ENCODE assay signal across 8 mouse cellular contexts in the genomic region with DNA sequence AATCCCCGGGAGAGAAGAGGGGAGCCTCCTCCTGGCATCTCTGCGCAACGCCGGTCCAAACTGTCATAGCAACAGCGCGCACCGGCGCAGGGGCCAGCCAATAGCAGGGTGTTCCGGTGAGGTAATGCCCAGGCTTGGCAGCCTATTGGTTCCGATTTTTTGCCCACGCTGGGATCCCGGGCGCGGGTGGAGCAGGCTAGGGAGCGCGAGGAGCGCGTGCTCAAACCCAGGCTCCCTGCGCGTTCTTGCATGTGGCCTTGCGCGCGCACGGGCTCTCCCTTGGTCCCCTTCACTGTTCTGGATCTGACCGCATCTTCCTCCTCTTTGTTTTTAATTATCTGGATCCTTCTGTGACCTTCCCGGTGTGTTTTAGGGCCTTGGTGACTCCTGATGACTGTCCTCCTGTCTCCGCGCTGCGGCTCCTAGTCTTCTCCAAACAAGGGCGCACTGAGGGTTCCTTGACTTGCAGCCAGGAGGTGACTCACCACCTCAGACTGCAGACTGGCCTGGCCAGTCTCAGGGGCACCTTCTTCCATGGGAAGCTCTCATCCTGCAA. TPM values are rescaled to one million over a fixed set of nuclear protein-coding genes. Genes with fewer than 3 reads are reported as not detected.
DNase-seq lines count a peak whose midpoint lies in the region; ATAC-seq and TF ChIP-seq lines count a peak whose summit lies in the region.

No protein-coding gene starts in this region.

- H3K27ac ChIP-seq in gastrocnemius, adult 2 months = 0 out of 2 replicates have a peak overlapping the region, but pooled peaks have one; percentile 28
- H3K27ac ChIP-seq in intestine, embryonic 14.5 days (ENCODE audit: low read depth) = peak overlapping the region; percentile 45
- peak overlapping the region; percentile 93 for H3K27ac ChIP-seq in left cerebral cortex, adult 2 months
- no peak overlapping the region for H3K27ac ChIP-seq in midbrain, embryonic 11.5 days (ENCODE audit: low read depth, low read length)

- H3K36me3 ChIP-seq in intestine, embryonic 14.5 days (ENCODE audit: control insufficient read depth, insufficient read depth, low read length) = no peaks in the 10 kb centered on the region
- H3K36me3 ChIP-seq in midbrain, embryonic 11.5 days (ENCODE audit: control insufficient read depth, insufficient read depth, low read length) = no peaks in the 10 kb centered on the region

- no peak; the same call in 1 of the 2 replicates for TF ChIP-seq CTCF in gastrocnemius, adult 2 months (IDR thresholded peaks at IDR 0.05)
- TF ChIP-seq CTCF in left cerebral cortex, adult 2 months (IDR thresholded peaks at IDR 0.05) = peak; percentile 24

- H3K4me3 ChIP-seq in gastrocnemius, adult 2 months = peak overlapping the region; percentile 66
- H3K4me3 ChIP-seq in intestine, embryonic 14.5 days (ENCODE audit: low read depth, low read length) = peak overlapping the region; percentile 21
- peak overlapping the region; percentile 27 for H3K4me3 ChIP-seq in left cerebral cortex, adult 2 months
- H3K4me3 ChIP-seq in midbrain, embryonic 11.5 days (ENCODE audit: low read depth, low read length) = peak overlapping the region; percentile 12; the same call in 1 of the 2 replicates

- ATAC-seq in intestine, embryonic 14.5 days (replicated peaks; ENCODE audit: low FRiP score, low TSS enrichment, low read depth) = peak; percentile 76
- ATAC-seq in midbrain, embryonic 11.5 days (ENCODE audit: low FRiP score) = peak; percentile 77
- ATAC-seq in granulocyte monocyte progenitor cell, adult 5-6 weeks (replicated peaks; ENCODE audit: poor library complexity, severe bottlenecking) = no peak; the same call in 1 of the 2 replicates

- WGBS in intestine, embryonic 14.5 days = under 1% methylated on average over 30 of the region's 30 CpGs
- WGBS in midbrain, embryonic 11.5 days = under 1% methylated on average over 30 of the region's 30 CpGs

- H3K27me3 ChIP-seq in intestine, embryonic 14.5 days (replicated peaks; ENCODE audit: control insufficient read depth, insufficient read depth, low read length) = peaks cover 6% of the 10 kb centered on the region; the same call in 1 of the 2 replicates
- H3K27me3 ChIP-seq in midbrain, embryonic 11.5 days (ENCODE audit: control insufficient read depth, insufficient read depth, low read length) = peaks cover 15% of the 10 kb centered on the region

- intact Hi-C loops in gastrocnemius, adult 2 months (cut with DNase I) = no loop called here
- intact Hi-C loops in left cerebral cortex, adult 2 months (cut with DNase I) = no loop called here

- H3K4me2 ChIP-seq in intestine, embryonic 14.5 days (ENCODE audit: low read length) = peak overlapping the region; percentile 47
- H3K4me2 ChIP-seq in midbrain, embryonic 11.5 days = peak overlapping the region; percentile 36

- H3K9me3 ChIP-seq in intestine, embryonic 14.5 days (ENCODE audit: control insufficient read depth, low read length) = no peaks in the 10 kb centered on the region
- H3K9me3 ChIP-seq in midbrain, embryonic 11.5 days (ENCODE audit: control insufficient read depth, low read length) = no peaks in the 10 kb centered on the region

- peak; percentile 94 to 96 for DNase-seq in adrenal gland, adult (ENCODE audit: inconsistent age in 2 of 2, low spot score in 1 of 2)
- peak; percentile 97 to 99 for DNase-seq in cerebellum, postnatal 25 days
- DNase-seq in gastrocnemius, adult 2 months = peak; percentile 68
- DNase-seq in intestine, embryonic 14.5 days (ENCODE audit: low spot score) = no peak
- peak; percentile 93 for DNase-seq in left cerebral cortex, adult 2 months (ENCODE audit: extremely low spot score in 1 of 2, low spot score in 2 of 2)
- DNase-seq in midbrain, embryonic 11.5 days (ENCODE audit: low spot score, missing footprints) = peak; percentile 93
- DNase-seq in telencephalon, adult 2 months (ENCODE audit: low read depth, low spot score) = peak; percentile 88

- H3K4me1 ChIP-seq in intestine, embryonic 14.5 days (replicated peaks; ENCODE audit: control insufficient read depth, insufficient read depth, low read length) = peaks cover 12% of the 10 kb centered on the region; the same call in 1 of the 2 replicates
- H3K4me1 ChIP-seq in midbrain, embryonic 11.5 days (ENCODE audit: control insufficient read depth, insufficient read depth, low read length) = peaks cover 24% of the 10 kb centered on the region

- H3K9ac ChIP-seq in intestine, embryonic 14.5 days (ENCODE audit: low read length) = peak overlapping the region; percentile 22; the same call in 1 of the 2 replicates
- peak overlapping the region; percentile 31; the same call in 1 of the 2 replicates for H3K9ac ChIP-seq in midbrain, embryonic 11.5 days (ENCODE audit: low read length)

RNA-seq across cellular contexts. Expression of a gene that starts 51.2 kb away (rescaled TPM):
- 1 to 10 TPM; 2.5 to 5.3 TPM for total RNA-seq in gastrocnemius, adult 2 months (2021)
- 37.2 and 40.6 TPM in 2 replicates for polyA plus RNA-seq in intestine, embryonic 14.5 days (2014; fragmentation: Nextera tagmentation; extraction: Ambion mirVana)
- 10 to 100 TPM; 32.1 to 33.9 TPM for total RNA-seq in left cerebral cortex, adult 2 months (2021)
- polyA plus RNA-seq in midbrain, embryonic 11.5 days (2014; fragmentation: Nextera tagmentation; extraction: Ambion mirVana) = 22.0 and 27.3 TPM in 2 replicates
- total RNA-seq in granulocyte monocyte progenitor cell, adult 5-6 weeks (2014; fragmentation: Nextera tagmentation) = 561 and 568 TPM in 2 replicates
- total RNA-seq in granulocyte monocyte progenitor cell, adult 5-6 weeks (2017) = 131 and 136 TPM in 2 replicates

Comparison
In these comparisons a context has a peak if more than half of its experiments do, and no peak if none do; other contexts are left out.
1. H3K4me3 ChIP-seq: peak in every context shown above with its lines; median percentile 66 in gastrocnemius, adult 2 months; 27 in left cerebral cortex, adult 2 months; 21 in intestine, embryonic 14.5 days; 12 in midbrain, embryonic 11.5 days.
2. RNA of a gene that starts 51.2 kb away (total RNA-seq): 131 to 568 TPM in granulocyte monocyte progenitor cell, adult 5-6 weeks and 32.1 to 33.9 TPM in left cerebral cortex, adult 2 months; 2.5 to 5.3 TPM in gastrocnemius, adult 2 months; every median in the first group is over 4 times any median in the second.